Mouse (Mus musculus): ENCODE data around the gene Adat3. TPM values are rescaled to one million over a fixed set of nuclear protein-coding genes. Genes with fewer than 3 reads are reported as not detected.
"Not testable (repeated sequence)": the region's sequence is repeated elsewhere in the genome, so short reads cannot be mapped to it uniquely, and the experiment has no call there.

The Adat3 gene
- polyA plus RNA-seq, 1 experiment from 2014 or later = 6.2 TPM

DNA sequence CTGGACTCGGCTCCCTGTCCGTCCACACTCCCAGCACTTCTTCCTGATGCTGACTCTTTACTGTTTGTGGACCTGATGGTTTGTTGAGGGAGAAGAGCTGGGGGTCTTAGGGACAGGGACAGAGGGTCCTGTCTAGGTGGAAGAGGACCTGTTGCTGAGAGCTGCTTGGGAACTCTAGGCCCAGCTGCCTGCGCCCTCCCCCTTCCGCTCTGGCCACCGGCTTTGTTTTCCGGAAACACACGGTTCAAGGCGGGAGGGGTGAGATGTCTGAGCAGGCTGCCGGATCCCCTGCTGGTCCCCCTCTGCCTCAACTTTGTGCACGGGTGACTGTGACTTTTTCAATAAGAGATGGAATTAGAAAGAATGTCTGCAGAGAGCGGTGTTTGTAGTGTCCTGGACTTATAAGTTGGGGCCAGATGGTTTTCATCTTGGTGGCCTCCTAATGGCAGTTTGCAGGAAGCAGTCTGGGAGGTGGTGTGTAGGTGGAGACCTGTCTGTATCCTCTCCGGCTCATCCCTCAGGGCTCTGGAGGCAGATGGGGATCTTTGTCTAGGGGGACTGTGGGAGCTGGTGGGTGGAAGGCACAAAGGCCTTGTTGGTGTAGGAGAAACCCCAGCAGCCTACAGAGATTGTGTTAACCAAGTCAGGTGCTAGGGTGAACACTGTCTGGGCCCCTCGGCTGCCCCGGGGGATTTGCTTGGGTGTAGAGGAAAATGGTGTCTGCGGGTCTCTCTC is 20.9 kb downstream of the Adat3 start:
- Histone ChIP-seq H3K4me1 (ENCODE audit: control insufficient read depth, insufficient read depth, low read length) (peaks cover 24% of the 10 kb centered on the region), H3K27ac (ENCODE audit: low read length) (peak overlapping the region; percentile 98; the same call in 1 of the 2 replicates), H3K9me3 (replicated peaks; ENCODE audit: control insufficient read depth, low read length, poor library complexity, severe bottlenecking) (no peaks in the 10 kb centered on the region), H3K4me3 (ENCODE audit: low read depth, low read length) (peak overlapping the region; percentile 83), H3K9ac (ENCODE audit: low read depth, low read length) (peak overlapping the region; percentile 95), H3K4me2 (ENCODE audit: low read length) (peak overlapping the region; percentile 59), H3K36me3 (ENCODE audit: control insufficient read depth, insufficient read depth, low read length) (no peaks in the 10 kb centered on the region), H3K27me3 (ENCODE audit: control insufficient read depth, insufficient read depth, low read depth, low read length) (no peaks in the 10 kb centered on the region)
- ATAC-seq = no peak
- WGBS = 17% methylated on average over 15 of the region's 15 CpGs

DNA sequence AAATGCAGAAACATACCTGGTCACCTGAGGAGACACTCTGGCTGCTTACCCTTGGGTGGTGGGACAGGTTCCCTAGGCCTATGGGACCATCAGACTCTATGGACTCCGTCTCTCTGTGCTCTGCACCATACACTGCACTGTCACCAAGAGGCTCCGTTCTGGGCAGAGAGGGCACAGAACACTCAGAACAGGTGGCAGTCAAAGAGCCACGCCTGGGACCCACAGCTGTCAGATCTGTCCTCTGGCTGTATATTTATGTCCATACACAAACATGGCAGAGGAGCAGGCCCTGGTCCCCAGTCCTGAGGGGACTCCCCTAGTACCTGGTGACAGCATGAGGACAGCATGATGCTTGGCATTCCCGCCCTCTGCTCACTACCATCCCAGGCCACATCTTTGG is 23.1 kb downstream of the Adat3 start:
- no peaks in the 10 kb centered on the region for H3K36me3 ChIP-seq (ENCODE audit: control insufficient read depth, insufficient read depth, low read length)
- no peak overlapping the region for H3K27ac ChIP-seq (ENCODE audit: low read length)
- ATAC-seq = no peak
- 91% methylated on average over 4 of the region's 4 CpGs for WGBS
- H3K4me1 ChIP-seq (ENCODE audit: control insufficient read depth, insufficient read depth, low read length) = peaks cover 24% of the 10 kb centered on the region
- no peaks in the 10 kb centered on the region for H3K9me3 ChIP-seq (replicated peaks; ENCODE audit: control insufficient read depth, low read length, poor library complexity, severe bottlenecking)
- H3K27me3 ChIP-seq (ENCODE audit: control insufficient read depth, insufficient read depth, low read depth, low read length) = no peaks in the 10 kb centered on the region
- H3K4me2 ChIP-seq (ENCODE audit: low read length) = no peak overlapping the region
- H3K9ac ChIP-seq (ENCODE audit: low read depth, low read length) = no peak overlapping the region
- H3K4me3 ChIP-seq (ENCODE audit: low read depth, low read length) = no peak overlapping the region

DNA sequence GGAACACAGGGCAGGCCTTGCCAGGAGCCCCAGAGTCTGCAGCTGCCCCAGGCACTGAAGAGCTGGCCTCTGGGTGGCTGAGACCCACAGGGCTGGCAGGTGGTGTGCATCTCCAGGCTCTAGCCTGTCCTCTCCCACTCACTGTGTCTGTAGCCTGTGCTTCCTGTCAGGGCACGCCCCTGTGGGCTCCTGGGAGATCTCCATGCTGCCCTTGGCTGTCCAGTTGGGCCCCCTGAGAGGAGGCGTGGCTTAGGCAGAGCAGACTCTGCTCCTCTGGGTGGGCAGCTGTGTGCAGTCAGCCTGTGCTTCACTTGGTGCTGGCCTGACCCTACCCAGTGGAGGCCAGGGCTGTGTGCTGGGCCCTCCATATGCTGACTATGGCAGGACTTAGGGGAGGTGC is 25.0 kb downstream of the Adat3 start:
- H3K4me3 ChIP-seq (ENCODE audit: low read depth, low read length) = no peak overlapping the region
- H3K36me3 ChIP-seq (ENCODE audit: control insufficient read depth, insufficient read depth, low read length) = no peaks in the 10 kb centered on the region
- H3K27me3 ChIP-seq (ENCODE audit: control insufficient read depth, insufficient read depth, low read depth, low read length) = no peaks in the 10 kb centered on the region
- H3K9ac ChIP-seq (ENCODE audit: low read depth, low read length) = 0 out of 2 replicates have a peak overlapping the region, but pooled peaks have one; percentile 25
- 63% methylated on average over 2 of the region's 2 CpGs for WGBS
- no peak for ATAC-seq
- no peak overlapping the region for H3K27ac ChIP-seq (ENCODE audit: low read length)
- no peaks in the 10 kb centered on the region for H3K9me3 ChIP-seq (replicated peaks; ENCODE audit: control insufficient read depth, low read length, poor library complexity, severe bottlenecking)
- no peak overlapping the region for H3K4me2 ChIP-seq (ENCODE audit: low read length)
- H3K4me1 ChIP-seq (ENCODE audit: control insufficient read depth, insufficient read depth, low read length) = peaks cover 20% of the 10 kb centered on the region

GRCm38 (mm10) chr10:80628925-80629324 is 26.2 kb downstream of the Adat3 start:
- no peak overlapping the region for H3K4me3 ChIP-seq (ENCODE audit: low read depth, low read length)
- H3K27ac ChIP-seq (ENCODE audit: low read length) = no peak overlapping the region
- H3K9me3 ChIP-seq (replicated peaks; ENCODE audit: control insufficient read depth, low read length, poor library complexity, severe bottlenecking) = no peaks in the 10 kb centered on the region
- H3K4me2 ChIP-seq (ENCODE audit: low read length) = no peak overlapping the region
- ATAC-seq = no peak
- H3K9ac ChIP-seq (ENCODE audit: low read depth, low read length) = no peak overlapping the region
- no peaks in the 10 kb centered on the region for H3K27me3 ChIP-seq (ENCODE audit: control insufficient read depth, insufficient read depth, low read depth, low read length)
- H3K36me3 ChIP-seq (ENCODE audit: control insufficient read depth, insufficient read depth, low read length) = no peaks in the 10 kb centered on the region
- H3K4me1 ChIP-seq (ENCODE audit: control insufficient read depth, insufficient read depth, low read length) = peaks cover 13% of the 10 kb centered on the region
- WGBS = 85% methylated on average over 9 of the region's 9 CpGs

DNA sequence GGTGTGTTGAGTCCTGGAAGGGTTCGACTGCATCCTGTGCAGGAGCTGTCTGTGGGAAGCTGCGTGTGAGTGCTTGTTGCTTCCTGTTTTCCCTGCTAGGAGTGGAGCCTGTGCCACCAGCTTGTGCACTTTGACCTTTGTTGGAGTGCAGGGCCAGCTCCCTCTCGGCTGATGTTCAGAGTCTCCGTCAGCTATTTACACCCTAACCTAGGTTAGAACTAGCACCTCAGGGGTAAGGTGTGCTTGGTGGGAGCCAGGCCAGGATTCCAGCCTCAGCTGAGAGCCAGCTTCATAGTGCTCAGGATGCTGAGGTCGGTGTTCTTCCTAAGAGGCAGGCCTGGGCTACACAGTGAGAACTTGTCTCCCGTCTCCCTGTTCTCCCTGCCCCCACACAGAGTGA is 32.7 kb downstream of the Adat3 start:
- ATAC-seq = no peak
- Histone ChIP-seq H3K9me3 (replicated peaks; ENCODE audit: control insufficient read depth, low read length, poor library complexity, severe bottlenecking) (no peaks in the 10 kb centered on the region), H3K4me2 (ENCODE audit: low read length) (no peak overlapping the region), H3K4me1 (ENCODE audit: control insufficient read depth, insufficient read depth, low read length) (no peaks in the 10 kb centered on the region), H3K27ac (ENCODE audit: low read length) (no peak overlapping the region), H3K9ac (ENCODE audit: low read depth, low read length) (no peak overlapping the region), H3K36me3 (ENCODE audit: control insufficient read depth, insufficient read depth, low read length) (peaks cover 50% of the 10 kb centered on the region), H3K27me3 (ENCODE audit: control insufficient read depth, insufficient read depth, low read depth, low read length) (no peaks in the 10 kb centered on the region), H3K4me3 (ENCODE audit: low read depth, low read length) (no peak overlapping the region)
- WGBS = 92% methylated on average over 6 of the region's 6 CpGs

- WGBS = 96% methylated on average over 10 of the region's 10 CpGs
- no peaks in the 10 kb centered on the region for H3K9me3 ChIP-seq (replicated peaks; ENCODE audit: control insufficient read depth, low read length, poor library complexity, severe bottlenecking)
- no peak overlapping the region for H3K4me2 ChIP-seq (ENCODE audit: low read length)
- no peak overlapping the region for H3K4me3 ChIP-seq (ENCODE audit: low read depth, low read length)
- no peak overlapping the region for H3K27ac ChIP-seq (ENCODE audit: low read length)
- H3K27me3 ChIP-seq (ENCODE audit: control insufficient read depth, insufficient read depth, low read depth, low read length) = no peaks in the 10 kb centered on the region
- no peak overlapping the region for H3K9ac ChIP-seq (ENCODE audit: low read depth, low read length)
- peaks cover 50% of the 10 kb centered on the region for H3K36me3 ChIP-seq (ENCODE audit: control insufficient read depth, insufficient read depth, low read length)
- no peaks in the 10 kb centered on the region for H3K4me1 ChIP-seq (ENCODE audit: control insufficient read depth, insufficient read depth, low read length)
- no peak for ATAC-seq
These were observed 44.3 kb downstream of the Adat3 start for GRCm38 (mm10) chr10:80646936-80647335.

DNA sequence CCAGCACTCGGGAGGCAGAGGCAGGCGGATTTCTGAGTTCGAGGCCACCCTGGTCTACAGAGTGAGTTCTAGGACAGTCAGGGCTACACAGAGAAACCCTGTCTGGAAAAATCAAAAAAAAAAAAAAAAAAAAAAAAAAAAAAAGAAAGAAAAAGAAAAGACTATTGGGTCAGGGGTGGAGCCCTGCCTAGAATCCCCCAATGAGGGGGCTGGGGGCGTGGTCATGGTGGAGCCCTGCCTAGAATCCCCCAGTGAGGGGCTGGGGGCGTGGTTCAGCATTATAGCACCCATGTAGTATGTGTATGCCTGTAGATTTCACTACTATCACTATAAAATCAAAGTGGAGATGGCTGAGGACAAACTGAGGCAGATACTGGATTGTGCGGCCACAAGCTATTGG is 47.2 kb downstream of the Adat3 start:
- not testable (repeated sequence) for H3K4me3 ChIP-seq (ENCODE audit: low read depth, low read length); H3K4me1 ChIP-seq (ENCODE audit: control insufficient read depth, insufficient read depth, low read length); ATAC-seq; H3K9me3 ChIP-seq (replicated peaks; ENCODE audit: control insufficient read depth, low read length, poor library complexity, severe bottlenecking); H3K4me2 ChIP-seq (ENCODE audit: low read length); H3K9ac ChIP-seq (ENCODE audit: low read depth, low read length); H3K27me3 ChIP-seq (ENCODE audit: control insufficient read depth, insufficient read depth, low read depth, low read length); H3K27ac ChIP-seq (ENCODE audit: low read length)
- WGBS = 89% methylated on average over 6 of the region's 6 CpGs
- peaks cover 25% of the 10 kb centered on the region for H3K36me3 ChIP-seq (ENCODE audit: control insufficient read depth, insufficient read depth, low read length)

GRCm38 (mm10) chr10:80650392-80650791 is 47.7 kb downstream of the Adat3 start:
- no peak overlapping the region for H3K9ac ChIP-seq (ENCODE audit: low read depth, low read length)
- H3K4me1 ChIP-seq (ENCODE audit: control insufficient read depth, insufficient read depth, low read length) = peaks cover 15% of the 10 kb centered on the region
- H3K27me3 ChIP-seq (ENCODE audit: control insufficient read depth, insufficient read depth, low read depth, low read length) = no peaks in the 10 kb centered on the region
- H3K27ac ChIP-seq (ENCODE audit: low read length) = no peak overlapping the region
- 91% methylated on average over 10 of the region's 10 CpGs for WGBS
- H3K4me2 ChIP-seq (ENCODE audit: low read length) = no peak overlapping the region
- no peak overlapping the region for H3K4me3 ChIP-seq (ENCODE audit: low read depth, low read length)
- H3K9me3 ChIP-seq (replicated peaks; ENCODE audit: control insufficient read depth, low read length, poor library complexity, severe bottlenecking) = no peaks in the 10 kb centered on the region
- no peak for ATAC-seq
- H3K36me3 ChIP-seq (ENCODE audit: control insufficient read depth, insufficient read depth, low read length) = peaks cover 20% of the 10 kb centered on the region

DNA sequence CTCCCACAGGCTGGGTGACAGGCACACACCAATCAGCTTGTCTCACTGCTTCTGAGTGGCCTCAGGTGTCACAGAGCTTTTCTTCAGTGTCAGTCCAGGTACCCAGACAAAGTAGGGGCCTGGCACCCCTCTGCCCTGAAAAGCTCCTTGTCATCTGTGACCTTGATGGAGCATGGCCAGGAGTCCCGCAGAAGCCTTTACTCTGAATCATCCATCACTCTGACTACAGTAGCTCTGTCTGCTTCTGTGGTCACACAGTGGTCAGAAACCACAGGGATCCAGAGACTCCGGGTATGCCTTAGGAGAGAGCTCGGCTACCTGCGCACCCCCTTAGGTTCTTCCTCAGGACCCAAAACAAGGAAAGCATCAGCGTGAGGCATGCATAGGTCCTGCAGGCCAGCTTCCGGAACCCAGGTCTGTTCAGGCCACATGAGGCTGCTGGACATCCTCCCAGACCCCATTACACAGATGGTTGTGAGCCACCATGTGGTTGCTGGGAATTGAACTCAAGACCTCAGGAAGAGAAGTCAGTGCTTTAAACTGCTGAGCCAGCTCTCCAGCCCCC is 50.6 kb downstream of the Adat3 start:
- ATAC-seq = no peak
- Histone ChIP-seq H3K27me3 (ENCODE audit: control insufficient read depth, insufficient read depth, low read depth, low read length) (no peaks in the 10 kb centered on the region), H3K4me1 (ENCODE audit: control insufficient read depth, insufficient read depth, low read length) (peaks cover 25% of the 10 kb centered on the region), H3K9ac (ENCODE audit: low read depth, low read length) (no peak overlapping the region), H3K4me3 (ENCODE audit: low read depth, low read length) (no peak overlapping the region), H3K9me3 (replicated peaks; ENCODE audit: control insufficient read depth, low read length, poor library complexity, severe bottlenecking) (no peaks in the 10 kb centered on the region), H3K36me3 (ENCODE audit: control insufficient read depth, insufficient read depth, low read length) (peaks cover 1% of the 10 kb centered on the region; the same call in 1 of the 2 replicates), H3K4me2 (ENCODE audit: low read length) (no peak overlapping the region), H3K27ac (ENCODE audit: low read length) (no peak overlapping the region)
- 91% methylated on average over 6 of the region's 6 CpGs for WGBS

Measured in midbrain, embryonic 16.5 days (tissue).